Mouse (Mus musculus): ENCODE measurements at regions not wholly inside any gene's neighbourhood (a gene's known extent, or its start where the extent isn't known, plus 50 kb on each side); places are given as distances from the start of the nearest gene placed in this dataset.

DNA sequence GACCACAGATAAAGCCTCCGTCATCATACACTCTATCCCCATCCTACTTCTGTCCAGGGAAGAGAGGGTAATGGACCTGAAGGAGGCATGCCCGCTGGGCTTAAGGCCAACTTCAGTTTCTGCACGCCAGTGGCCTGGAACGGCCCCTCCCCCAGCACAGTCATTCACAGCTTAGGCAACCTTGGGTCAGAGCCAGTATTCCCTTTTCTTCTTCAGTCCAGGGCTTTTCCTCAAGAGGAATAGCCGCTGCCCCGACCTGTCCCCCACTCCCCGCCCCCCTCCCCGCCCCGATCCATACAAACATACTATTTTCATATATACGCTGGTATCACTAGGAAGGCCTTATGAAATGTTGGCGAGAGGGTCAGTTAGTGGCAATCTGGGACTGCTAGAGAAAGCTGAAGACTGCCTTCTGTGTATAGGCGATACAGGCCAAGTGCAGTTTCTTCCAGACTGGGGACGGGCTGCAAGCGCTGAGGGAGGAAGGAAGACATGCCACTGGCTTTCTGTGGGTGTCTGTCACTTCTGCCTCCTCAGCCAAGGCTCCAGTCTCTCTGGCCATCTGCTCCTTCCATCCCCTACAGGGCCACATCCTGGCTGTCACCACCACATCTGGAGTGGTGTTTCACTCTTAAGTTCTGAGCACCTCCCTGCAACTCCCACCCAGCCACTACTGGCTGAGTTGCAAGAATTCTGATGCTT, 113.5 kb upstream of the Lemd2 start:
- TF ChIP-seq CTCF (IDR thresholded peaks at IDR 0.05 in 2 of 3, conservative IDR thresholded peaks at IDR 0.05 in 1 of 3; ENCODE audit: control insufficient read depth in 1 of 3, insufficient read depth in 1 of 3, low read depth in 2 of 3, low read length in 3 of 3, poor library complexity in 1 of 3, severe bottlenecking in 1 of 3) (no peak), EP300 (IDR thresholded peaks at IDR 0.05; ENCODE audit: low read depth in 1 of 2, low read length in 2 of 2) (no peak), POLR2A (IDR thresholded peaks at IDR 0.05; ENCODE audit: control insufficient read depth in 1 of 2, insufficient read depth in 1 of 2, low read depth in 1 of 2, low read length in 2 of 2, poor library complexity in 1 of 2) (no peak), ELF1 (IDR thresholded peaks at IDR 0.05; ENCODE audit: low read depth, low read length) (no peak), ETS1 (IDR thresholded peaks at IDR 0.05; ENCODE audit: low read depth, low read length) (no peak), MEF2A (IDR thresholded peaks at IDR 0.05; ENCODE audit: extremely low read depth, insufficient replicate concordance, low read depth, low read length, poor library complexity, severe bottlenecking) (no peak), MAX (IDR thresholded peaks at IDR 0.05; ENCODE audit: low read length) (no peak), GATA1 (IDR thresholded peaks at IDR 0.05; ENCODE audit: low read depth, low read length) (no peak), UBTF (IDR thresholded peaks at IDR 0.05; ENCODE audit: borderline replicate concordance, insufficient read depth, low read depth, low read length) (no peak)
